Mouse (Mus musculus) intestine, embryonic 16.5 days (tissue): Measurements from ENCODE around the gene Bmi1. TPM values are rescaled to one million over a fixed set of nuclear protein-coding genes. Genes with fewer than 3 reads are reported as not detected.

ENCODE experiments used
- ATAC-seq: fragments of 200-750 bp; cut with Nextera tagmentation; 2 replicates; pipeline ENCODE4 v1.8.0; 2017; ENCODE audit warnings: moderate TSS enrichment, moderate library complexity
- H3K27ac ChIP-seq: fragments of 300-500 bp; sonication (generic); 2 replicates; pipeline ENCODE4 v1.5.1; 2014; ENCODE audit warnings: mild to moderate bottlenecking, low read length
- H3K27me3 ChIP-seq: fragments of 300-500 bp; sonication (generic); replicated peaks from 2 replicates; pipeline ENCODE4 v1.6.1; 2014; ENCODE audit warnings: low read length, control low read depth, mixed read lengths; ENCODE audit not compliant: control insufficient read depth, insufficient read depth
- H3K36me3 ChIP-seq: fragments of 300-500 bp; sonication (generic); 2 replicates; pipeline ENCODE4 v1.6.1; 2014; ENCODE audit warnings: low read length, control low read depth; ENCODE audit not compliant: control insufficient read depth, insufficient read depth
- H3K4me1 ChIP-seq: fragments of 300-500 bp; sonication (generic); 2 replicates; pipeline ENCODE4 v1.6.1; 2014; ENCODE audit warnings: low read length, control low read depth, mixed read lengths; ENCODE audit not compliant: control insufficient read depth, insufficient read depth
- H3K4me2 ChIP-seq: fragments of 300-500 bp; sonication (generic); 2 replicates; pipeline ENCODE4 v1.6.1; 2014; ENCODE audit warnings: low read depth, low read length, control low read depth
- H3K4me3 ChIP-seq: fragments of 300-500 bp; sonication (generic); 2 replicates; pipeline ENCODE4 v1.5.1; 2014; ENCODE audit warnings: mild to moderate bottlenecking, low read length
- H3K9ac ChIP-seq: fragments of 300-500 bp; sonication (generic); 2 replicates; pipeline ENCODE4 v1.6.1; 2014; ENCODE audit warnings: low read depth, low read length
- H3K9me3 ChIP-seq: fragments of 300-500 bp; sonication (generic); 2 replicates; pipeline ENCODE4 v1.6.1; 2016; ENCODE audit warnings: low read length, control low read depth; ENCODE audit not compliant: control insufficient read depth
- WGBS: fragments of 180-500 bp; shearing (Covaris S2); extraction: QIAGEN DNeasy Blood & Tissue Kit; methylation state at CpG from one replicate; pipeline ENCODE4 v1.1.7; 2014; 5-methylcytosine and 5-hydroxymethylcytosine counted together
- polyA plus RNA-seq: library from polyadenylated mRNA; unstranded; fragments of >200 nt; fragmentation: Nextera tagmentation; extraction: Ambion mirVana; gene quantifications from 2 replicates; pipeline ENCODE4 v1.2.1, GENCODE M21; 2015

Bmi1 gene
- polyA plus RNA-seq, 1 experiment from 2014 or later: 12.0 TPM

GRCm38 (mm10) chr2:18710356-18710755 lies 33.5 kb downstream of the Bmi1 start:
- no peaks in the 10 kb centered on the region for H3K36me3 ChIP-seq
- no peak for ATAC-seq
- no peaks in the 10 kb centered on the region for H3K9me3 ChIP-seq
- no peak overlapping the region for H3K27ac ChIP-seq
- H3K27me3 ChIP-seq: 0 out of 2 replicates have a peak, but pooled peaks cover 3% of the 10 kb centered on the region
- 69% methylated on average over 3 of the region's 3 CpGs for WGBS
- no peak overlapping the region for H3K4me3 ChIP-seq
- H3K4me2 ChIP-seq: no peak overlapping the region
- H3K4me1 ChIP-seq: no peaks in the 10 kb centered on the region
- H3K9ac ChIP-seq: no peak overlapping the region

DNA sequence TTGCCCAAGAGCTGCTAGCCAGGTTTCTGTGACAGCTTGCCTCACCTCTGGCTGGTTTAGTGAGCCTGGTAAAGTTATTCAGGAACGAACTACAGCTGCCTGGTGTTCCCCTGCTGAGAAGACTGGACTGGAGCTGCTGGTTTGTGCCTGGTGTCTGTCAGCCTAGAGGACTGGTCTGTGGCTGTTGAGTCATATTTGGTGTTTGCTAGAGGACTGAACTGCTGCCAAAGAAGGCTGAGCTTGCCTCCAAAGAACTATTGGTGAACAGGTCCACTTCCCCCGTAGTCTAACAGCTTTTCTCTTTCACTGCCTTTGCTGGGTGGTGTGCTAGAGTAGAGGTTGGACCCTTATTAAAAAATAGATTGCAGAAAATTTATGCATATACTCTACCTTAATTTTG lies 36.3 kb downstream of the Bmi1 start:
- Histone ChIP-seq H3K27ac (no peak overlapping the region), H3K9me3 (no peaks in the 10 kb centered on the region), H3K4me3 (no peak overlapping the region), H3K4me2 (no peak overlapping the region), H3K36me3 (no peaks in the 10 kb centered on the region), H3K4me1 (no peaks in the 10 kb centered on the region), H3K27me3 (0 out of 2 replicates have a peak, but pooled peaks cover 3% of the 10 kb centered on the region), H3K9ac (no peak overlapping the region)
- WGBS: 67% methylated on average over 2 of the region's 2 CpGs
- ATAC-seq: no peak

DNA sequence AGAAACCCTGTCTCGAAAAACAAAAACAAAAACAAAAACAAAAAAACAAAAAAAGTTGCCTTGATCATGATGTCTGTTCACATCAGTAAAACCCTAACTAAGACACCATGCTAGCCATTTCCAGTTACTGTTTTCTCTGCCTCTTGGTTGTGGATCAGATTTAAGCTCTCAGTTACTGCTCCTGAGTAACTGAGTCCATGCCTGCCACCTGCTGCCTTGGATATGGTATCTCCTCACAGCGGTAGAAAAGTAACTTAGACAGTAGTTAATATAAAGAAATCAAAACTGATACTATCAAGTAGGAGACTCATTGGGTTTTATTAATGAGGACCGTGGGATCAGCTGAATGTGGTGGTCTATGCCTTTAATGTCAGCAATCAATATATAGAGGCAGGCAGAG lies 37.5 kb downstream of the Bmi1 start:
- Histone ChIP-seq H3K4me3 (no peak overlapping the region), H3K36me3 (no peaks in the 10 kb centered on the region), H3K27ac (no peak overlapping the region), H3K4me2 (no peak overlapping the region), H3K9ac (no peak overlapping the region), H3K4me1 (no peaks in the 10 kb centered on the region), H3K9me3 (no peaks in the 10 kb centered on the region), H3K27me3 (0 out of 2 replicates have a peak, but pooled peaks cover 3% of the 10 kb centered on the region)
- no peak for ATAC-seq
- 75% methylated on average over 3 of the region's 3 CpGs for WGBS

GRCm38 (mm10) chr2:18718521-18718920 lies 41.7 kb downstream of the Bmi1 start:
- Histone ChIP-seq H3K4me1 (no peaks in the 10 kb centered on the region), H3K27me3 (no peaks in the 10 kb centered on the region), H3K36me3 (no peaks in the 10 kb centered on the region), H3K4me2 (no peak overlapping the region), H3K9me3 (no peaks in the 10 kb centered on the region), H3K27ac (no peak overlapping the region), H3K9ac (no peak overlapping the region), H3K4me3 (no peak overlapping the region)
- WGBS: 83% methylated on average over 4 of the region's 4 CpGs
- ATAC-seq: no peak

- no peak overlapping the region for H3K4me3 ChIP-seq
- ATAC-seq: no peak
- no peaks in the 10 kb centered on the region for H3K4me1 ChIP-seq
- 62% methylated on average over 3 of the region's 3 CpGs for WGBS
- H3K4me2 ChIP-seq: no peak overlapping the region
- no peaks in the 10 kb centered on the region for H3K36me3 ChIP-seq
- H3K9ac ChIP-seq: no peak overlapping the region
- H3K27ac ChIP-seq: no peak overlapping the region
- H3K27me3 ChIP-seq: no peaks in the 10 kb centered on the region
- H3K9me3 ChIP-seq: no peaks in the 10 kb centered on the region
Measured at GRCm38 (mm10) chr2:18722208-18722830, 45.5 kb downstream of the Bmi1 start.

DNA sequence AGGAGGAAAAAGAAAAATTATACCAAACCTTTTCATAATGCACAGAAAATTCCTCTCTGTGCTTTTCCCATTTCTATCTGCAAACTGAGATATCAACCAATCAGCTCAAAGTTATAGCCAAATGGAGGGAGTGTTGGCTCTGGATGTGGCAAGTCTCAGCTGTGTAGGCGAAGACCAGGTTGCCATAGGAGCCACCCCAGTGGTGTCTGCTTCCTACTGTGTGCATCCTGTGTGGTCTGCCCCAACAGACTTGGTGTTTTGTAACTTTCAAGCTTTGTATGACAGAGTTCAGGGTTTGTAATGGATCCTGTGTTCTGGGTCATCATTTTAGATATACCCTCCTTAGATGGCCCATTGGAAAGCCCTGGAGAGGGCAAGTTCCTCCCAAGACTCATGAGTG lies 47.6 kb downstream of the Bmi1 start:
- H3K27me3 ChIP-seq: no peaks in the 10 kb centered on the region
- H3K4me2 ChIP-seq: no peak overlapping the region
- no peak overlapping the region for H3K9ac ChIP-seq
- no peak overlapping the region for H3K27ac ChIP-seq
- WGBS: 83% methylated on average over 1 of the region's 1 CpGs
- H3K4me3 ChIP-seq: no peak overlapping the region
- H3K36me3 ChIP-seq: no peaks in the 10 kb centered on the region
- H3K4me1 ChIP-seq: no peaks in the 10 kb centered on the region
- no peak for ATAC-seq
- no peaks in the 10 kb centered on the region for H3K9me3 ChIP-seq

DNA sequence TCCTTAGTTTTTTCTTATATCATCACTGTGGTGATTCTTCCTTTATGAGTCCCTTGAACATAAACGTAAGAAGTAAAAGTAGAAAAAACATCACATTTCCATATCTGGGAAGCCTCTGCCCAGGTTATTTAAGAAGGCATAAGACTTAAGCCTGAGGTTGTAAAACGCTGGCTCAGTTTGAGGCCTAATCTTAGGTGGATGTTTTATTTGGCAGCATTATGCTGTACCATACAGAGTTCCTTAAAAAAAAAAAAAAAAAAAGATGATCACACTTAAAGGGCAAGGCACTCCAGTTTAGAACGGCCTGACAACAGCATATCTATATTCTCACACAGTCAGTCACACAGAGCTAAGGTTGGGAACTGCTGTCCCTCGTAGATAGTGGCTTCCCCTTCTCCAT lies 49.1 kb downstream of the Bmi1 start:
- H3K4me3 ChIP-seq: no peak overlapping the region
- no peak overlapping the region for H3K27ac ChIP-seq
- no peak overlapping the region for H3K4me2 ChIP-seq
- no peaks in the 10 kb centered on the region for H3K36me3 ChIP-seq
- H3K4me1 ChIP-seq: no peaks in the 10 kb centered on the region
- H3K27me3 ChIP-seq: no peaks in the 10 kb centered on the region
- H3K9me3 ChIP-seq: no peaks in the 10 kb centered on the region
- ATAC-seq: no peak
- H3K9ac ChIP-seq: no peak overlapping the region
- 70% methylated on average over 4 of the region's 4 CpGs for WGBS

- H3K27ac ChIP-seq: no peak overlapping the region
- H3K9ac ChIP-seq: no peak overlapping the region
- WGBS: 44% methylated on average over 9 of the region's 9 CpGs
- no peak overlapping the region for H3K4me2 ChIP-seq
- H3K4me3 ChIP-seq: no peak overlapping the region
- no peaks in the 10 kb centered on the region for H3K9me3 ChIP-seq
- ATAC-seq: no peak
- H3K4me1 ChIP-seq: no peaks in the 10 kb centered on the region
- H3K27me3 ChIP-seq: no peaks in the 10 kb centered on the region
- no peaks in the 10 kb centered on the region for H3K36me3 ChIP-seq
Measured at GRCm38 (mm10) chr2:18731718-18732117, 54.9 kb downstream of the Bmi1 start.

DNA sequence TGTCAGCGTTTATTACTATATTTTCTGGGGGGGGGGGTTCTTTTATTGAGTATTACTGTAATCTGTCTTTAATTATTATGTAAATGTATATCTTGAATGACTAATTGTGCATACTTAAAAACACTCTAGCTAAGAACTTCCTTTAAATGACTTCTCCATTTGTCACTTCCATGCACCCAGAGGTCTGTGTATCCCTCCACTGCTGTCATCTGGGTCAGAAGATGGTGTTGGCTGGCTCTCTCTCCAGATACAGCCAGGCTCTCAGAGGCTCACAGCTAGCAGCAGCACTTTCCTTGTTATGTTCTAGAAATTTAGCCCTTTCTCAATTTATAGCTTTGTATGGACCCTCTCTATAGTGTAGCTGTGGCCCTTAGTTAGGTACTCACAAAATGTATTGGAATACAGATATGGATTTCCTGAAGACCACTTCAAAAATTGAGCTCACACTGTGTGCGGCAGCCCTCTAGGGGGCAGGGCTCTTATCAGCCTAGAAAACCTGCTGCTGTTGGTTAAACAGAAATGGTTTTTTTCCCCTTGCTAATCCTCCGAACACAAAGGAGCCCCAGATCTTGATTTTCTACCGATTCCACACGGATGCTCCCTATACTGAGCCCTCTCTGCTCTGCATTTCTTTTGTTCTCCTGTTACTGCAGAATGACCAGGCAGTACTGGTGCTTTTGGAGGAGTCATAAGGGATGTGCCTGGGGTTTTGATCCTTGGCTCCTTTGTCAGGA lies 57.7 kb downstream of the Bmi1 start:
- H3K4me2 ChIP-seq: no peak overlapping the region
- H3K27me3 ChIP-seq: no peaks in the 10 kb centered on the region
- no peaks in the 10 kb centered on the region for H3K9me3 ChIP-seq
- H3K4me1 ChIP-seq: no peaks in the 10 kb centered on the region
- H3K27ac ChIP-seq: no peak overlapping the region
- H3K9ac ChIP-seq: no peak overlapping the region
- WGBS: 45% methylated on average over 5 of the region's 5 CpGs
- H3K4me3 ChIP-seq: no peak overlapping the region
- H3K36me3 ChIP-seq: no peaks in the 10 kb centered on the region
- ATAC-seq: no peak
